Mouse (Mus musculus) kidney, postnatal 4 days (tissue): ENCODE measurements around the gene Mfn2.
A peak's percentile ranks its signal among the peaks of the same experiment; 100 is the strongest.

Source experiments
- DNase-seq, 2 experiments: peaks; one replicate each; pipeline ENCODE4 v3.0.0; 2021; ENCODE audit warnings: mixed read lengths in 2 of 2

The Mfn2 gene

GRCm38 (mm10) chr4:147904313-147905089, at the start of gene Mfn2:
Gene Mfn2 (minus strand): TSS chr4:147904704.
- peak; percentile 91 to 93 for DNase-seq

GRCm38 (mm10) chr4:147953590-147953989, 49.1 kb upstream of the Mfn2 start:
- DNase-seq: peak; percentile 31 to 51

- no peak for DNase-seq
Observed at GRCm38 (mm10) chr4:147947511-147947910, 43.0 kb upstream of the Mfn2 start.

GRCm38 (mm10) chr4:147943005-147943404, 38.5 kb upstream of the Mfn2 start:
- peak in 1 of 2 experiments; percentile 40 for DNase-seq

- peak; percentile 55 to 68 for DNase-seq
Observed at GRCm38 (mm10) chr4:147941045-147942020, 36.8 kb upstream of the Mfn2 start.

GRCm38 (mm10) chr4:147940576-147941044, 36.1 kb upstream of the Mfn2 start, which contains the start of gene 2510039O18Rik:
Gene 2510039O18Rik (plus strand): TSS chr4:147940895.
- DNase-seq: peak; percentile 90 to 94

GRCm38 (mm10) chr4:147940111-147940510, 35.6 kb upstream of the Mfn2 start:
- DNase-seq: peak; percentile 32 to 41

- DNase-seq: peak; percentile 60 to 71
Observed at GRCm38 (mm10) chr4:147938148-147939096, 33.9 kb upstream of the Mfn2 start.

GRCm38 (mm10) chr4:147937486-147937885, 33.0 kb upstream of the Mfn2 start:
- DNase-seq: no peak

- no peak for DNase-seq
Observed at GRCm38 (mm10) chr4:147937021-147937420, 32.5 kb upstream of the Mfn2 start.

GRCm38 (mm10) chr4:147936331-147936954, 31.9 kb upstream of the Mfn2 start, which contains the start of gene Plod1:
Gene Plod1 (minus strand): TSS chr4:147936767.
- peak; percentile 84 to 91 for DNase-seq

- no peak for DNase-seq
Observed at GRCm38 (mm10) chr4:147935904-147936303, 31.4 kb upstream of the Mfn2 start.

- DNase-seq: no peak
Observed at GRCm38 (mm10) chr4:147934611-147935010, 30.1 kb upstream of the Mfn2 start.

- no peak for DNase-seq
Observed at GRCm38 (mm10) chr4:147934134-147934533, 29.6 kb upstream of the Mfn2 start.

- DNase-seq: no peak
Observed at GRCm38 (mm10) chr4:147930946-147931345, 26.4 kb upstream of the Mfn2 start.

GRCm38 (mm10) chr4:147928540-147928939, 24.0 kb upstream of the Mfn2 start:
- DNase-seq: no peak

GRCm38 (mm10) chr4:147928136-147928535, 23.6 kb upstream of the Mfn2 start:
- DNase-seq: peak; percentile 44 to 63

- DNase-seq: peak; percentile 62 to 78
Observed at GRCm38 (mm10) chr4:147927705-147928104, 23.2 kb upstream of the Mfn2 start.

GRCm38 (mm10) chr4:147922341-147922740, 17.8 kb upstream of the Mfn2 start:
- no peak for DNase-seq

- no peak for DNase-seq
Observed at GRCm38 (mm10) chr4:147920973-147921372, 16.5 kb upstream of the Mfn2 start.

GRCm38 (mm10) chr4:147918459-147919121, 14.1 kb upstream of the Mfn2 start:
- DNase-seq: peak; percentile 73 to 77
